Mouse (Mus musculus): ENCODE results near the gene Tmigd3. TPM values are rescaled to one million over a fixed set of nuclear protein-coding genes. Genes with fewer than 3 reads are reported as not detected.

Tmigd3 gene
- polyA plus RNA-seq, 1 experiment = not detected

DNA sequence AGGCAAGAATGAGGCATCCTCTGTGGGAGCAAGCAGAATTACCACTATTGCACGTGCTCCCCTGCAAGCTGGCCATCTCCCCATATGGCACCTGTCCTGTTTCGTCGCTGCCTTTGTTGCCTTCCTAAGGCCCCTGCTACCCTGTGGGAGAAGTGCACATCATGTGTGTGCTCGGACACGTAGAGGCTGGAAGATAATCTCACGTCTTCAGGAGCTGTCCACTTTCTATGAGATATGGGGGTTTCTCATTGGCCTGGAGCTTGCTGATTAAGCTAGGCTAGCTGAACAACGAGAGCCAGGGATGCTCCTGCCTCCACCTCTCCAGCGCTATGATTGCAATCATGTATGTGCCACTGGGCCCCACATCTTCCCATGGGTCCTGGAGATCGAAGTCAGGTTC lies 53.9 kb downstream of the Tmigd3 start:
- no peak overlapping the region for H3K27ac ChIP-seq (ENCODE audit: control insufficient read depth, insufficient read depth, low read depth, low read length, poor library complexity)
- H3K4me1 ChIP-seq (ENCODE audit: control insufficient read depth, insufficient read depth, low read length) = peaks cover 1% of the 10 kb centered on the region
- 80% methylated on average over 9 of the region's 9 CpGs for WGBS
- TF ChIP-seq POLR2A (IDR thresholded peaks at IDR 0.05; ENCODE audit: borderline replicate concordance, control insufficient read depth, low read depth, low read length) (no peak), CTCF (IDR thresholded peaks at IDR 0.05; ENCODE audit: control insufficient read depth, insufficient read depth, low read length) (no peak)
- H3K4me3 ChIP-seq (replicated peaks; ENCODE audit: control insufficient read depth, low read depth, low read length) = no peak overlapping the region

DNA sequence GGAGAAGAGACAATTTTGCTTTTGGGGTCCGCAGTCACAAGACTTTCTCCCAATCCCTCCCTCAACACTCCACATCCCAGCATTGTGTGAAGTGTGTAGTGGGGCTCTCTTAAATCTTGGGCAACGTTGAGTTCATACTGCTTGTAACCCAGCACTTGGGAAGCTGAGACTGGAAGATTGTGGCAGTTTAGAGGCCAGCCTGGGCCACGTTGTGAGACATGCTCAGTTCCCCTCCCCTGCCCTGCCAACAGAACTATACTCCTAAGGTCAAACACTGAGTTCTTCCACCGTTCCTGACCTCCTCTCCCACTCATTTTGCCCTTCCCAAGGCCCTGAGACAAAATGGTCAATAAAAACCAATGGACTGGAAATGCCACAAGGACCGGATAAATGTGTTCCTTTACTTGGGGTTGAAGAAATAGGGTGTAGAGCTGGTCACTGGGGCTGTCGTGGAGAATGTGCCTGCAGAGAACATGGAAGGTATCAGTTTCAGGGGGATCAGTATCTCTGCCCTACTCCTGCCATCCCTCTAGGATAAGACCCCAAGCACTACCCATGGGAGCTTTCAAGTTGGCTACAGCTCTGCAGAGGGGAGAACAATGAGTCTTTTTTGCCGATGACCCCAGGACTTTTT lies 57.0 kb downstream of the Tmigd3 start:
- H3K4me3 ChIP-seq (replicated peaks; ENCODE audit: control insufficient read depth, low read depth, low read length) = no peak overlapping the region
- TF ChIP-seq POLR2A (IDR thresholded peaks at IDR 0.05; ENCODE audit: borderline replicate concordance, control insufficient read depth, low read depth, low read length) = no peak
- no peak for TF ChIP-seq CTCF (IDR thresholded peaks at IDR 0.05; ENCODE audit: control insufficient read depth, insufficient read depth, low read length)
- H3K4me1 ChIP-seq (ENCODE audit: control insufficient read depth, insufficient read depth, low read length) = no peaks in the 10 kb centered on the region; the same call in none of the 2 replicates
- 79% methylated on average over 7 of the region's 7 CpGs for WGBS
- H3K27ac ChIP-seq (ENCODE audit: control insufficient read depth, insufficient read depth, low read depth, low read length, poor library complexity) = no peak overlapping the region

DNA sequence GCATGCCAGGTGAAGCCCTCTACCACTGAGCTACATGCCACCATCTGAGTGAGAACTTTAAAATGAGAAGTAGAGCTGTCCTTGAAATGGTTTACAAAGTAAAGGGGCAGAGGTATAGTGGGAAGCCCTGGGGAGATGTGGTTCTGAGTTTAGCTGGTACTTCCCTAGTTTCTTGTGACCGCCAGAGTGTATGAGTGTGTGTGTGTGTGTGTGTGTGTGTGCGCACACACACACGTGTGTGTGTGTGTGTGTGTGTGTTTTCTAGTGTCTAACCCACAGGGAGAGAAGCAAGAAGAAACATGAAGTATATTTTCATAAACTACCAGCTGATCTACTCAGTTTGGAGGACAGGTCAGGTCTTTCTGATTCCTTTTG lies 57.5 kb downstream of the Tmigd3 start:
- no peak overlapping the region for H3K27ac ChIP-seq (ENCODE audit: control insufficient read depth, insufficient read depth, low read depth, low read length, poor library complexity)
- no peak for TF ChIP-seq CTCF (IDR thresholded peaks at IDR 0.05; ENCODE audit: control insufficient read depth, insufficient read depth, low read length)
- no peak for TF ChIP-seq POLR2A (IDR thresholded peaks at IDR 0.05; ENCODE audit: borderline replicate concordance, control insufficient read depth, low read depth, low read length)
- no peak overlapping the region for H3K4me3 ChIP-seq (replicated peaks; ENCODE audit: control insufficient read depth, low read depth, low read length)
- H3K4me1 ChIP-seq (ENCODE audit: control insufficient read depth, insufficient read depth, low read length) = no peaks in the 10 kb centered on the region; the same call in none of the 2 replicates
- WGBS = 31% methylated on average over 3 of the region's 3 CpGs

DNA sequence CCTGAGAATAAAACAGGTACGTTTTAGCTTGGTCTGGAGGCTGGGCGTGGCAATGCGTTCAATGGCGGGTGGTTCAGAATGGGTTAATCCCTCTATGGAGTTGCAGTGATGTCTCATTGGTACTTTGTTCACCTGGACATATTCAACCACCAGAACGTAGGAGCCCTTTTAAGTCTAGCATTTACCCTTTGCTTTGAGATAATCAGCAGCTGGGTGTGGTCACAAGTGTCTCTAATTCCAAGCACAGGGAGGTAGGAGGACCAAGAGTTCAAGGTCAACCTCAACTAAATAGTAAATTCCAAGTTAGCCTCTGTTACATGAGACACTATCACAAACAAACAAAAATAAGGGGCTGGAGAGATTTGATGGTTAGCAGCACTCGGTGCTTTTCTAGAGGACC lies 58.1 kb downstream of the Tmigd3 start:
- no peak for TF ChIP-seq CTCF (IDR thresholded peaks at IDR 0.05; ENCODE audit: control insufficient read depth, insufficient read depth, low read length)
- 81% methylated on average over 6 of the region's 6 CpGs for WGBS
- Histone ChIP-seq H3K27ac (ENCODE audit: control insufficient read depth, insufficient read depth, low read depth, low read length, poor library complexity) (no peak overlapping the region), H3K4me3 (replicated peaks; ENCODE audit: control insufficient read depth, low read depth, low read length) (no peak overlapping the region), H3K4me1 (ENCODE audit: control insufficient read depth, insufficient read depth, low read length) (no peaks in the 10 kb centered on the region; the same call in none of the 2 replicates)

DNA sequence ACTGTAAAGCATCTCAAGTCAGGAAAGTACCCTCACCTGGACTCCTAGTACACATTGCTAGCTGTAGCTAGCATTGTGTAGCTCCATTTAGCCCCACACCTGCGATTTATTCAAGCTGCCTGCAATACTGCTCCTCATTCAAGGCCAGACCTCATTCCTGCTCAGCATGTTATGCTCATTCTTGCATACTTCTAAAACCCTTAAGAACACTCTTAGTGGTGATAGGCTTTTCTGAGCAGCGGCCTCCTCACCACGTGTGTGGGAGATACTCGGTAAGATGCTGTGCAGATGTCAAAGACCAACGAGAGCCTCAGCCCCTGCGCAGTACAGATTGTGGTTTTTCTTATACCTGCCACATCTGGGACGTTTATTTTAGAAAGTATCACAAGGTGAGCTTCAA lies 59.1 kb downstream of the Tmigd3 start:
- no peaks in the 10 kb centered on the region; the same call in none of the 2 replicates for H3K4me1 ChIP-seq (ENCODE audit: control insufficient read depth, insufficient read depth, low read length)
- TF ChIP-seq CTCF (IDR thresholded peaks at IDR 0.05; ENCODE audit: control insufficient read depth, insufficient read depth, low read length) = no peak
- WGBS = 43% methylated on average over 7 of the region's 7 CpGs

DNA sequence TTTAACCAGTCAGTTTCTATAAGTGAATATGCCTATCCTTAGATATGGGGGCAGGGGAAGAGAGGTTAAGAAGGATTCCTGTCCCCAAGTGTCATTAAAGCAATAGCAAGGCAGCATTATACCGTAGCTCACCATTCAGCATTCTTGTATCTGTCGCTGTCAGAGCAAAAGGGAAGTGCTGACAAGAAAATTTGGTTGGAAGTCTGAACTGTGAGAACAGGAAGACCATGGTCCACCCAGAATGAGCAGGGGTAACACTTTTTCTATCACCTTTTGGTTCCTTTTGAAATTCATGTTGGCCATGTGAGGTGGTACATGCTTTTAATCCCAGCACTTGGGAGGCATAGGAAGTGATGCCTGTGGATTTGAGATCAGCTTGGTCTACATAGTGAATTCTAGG lies 60.4 kb downstream of the Tmigd3 start:
- 17% methylated on average over 2 of the region's 2 CpGs for WGBS
- Histone ChIP-seq H3K27ac (ENCODE audit: control insufficient read depth, insufficient read depth, low read depth, low read length, poor library complexity) (no peak overlapping the region), H3K4me3 (replicated peaks; ENCODE audit: control insufficient read depth, low read depth, low read length) (no peak overlapping the region), H3K4me1 (ENCODE audit: control insufficient read depth, insufficient read depth, low read length) (no peaks in the 10 kb centered on the region; the same call in none of the 2 replicates)
- no peak for TF ChIP-seq POLR2A (IDR thresholded peaks at IDR 0.05; ENCODE audit: borderline replicate concordance, control insufficient read depth, low read depth, low read length)

More for the DNA sequence above, 59.1 kb downstream of the Tmigd3 start:
- H3K4me3 ChIP-seq (replicated peaks; ENCODE audit: control insufficient read depth, low read depth, low read length) = peak overlapping the region; percentile 4
- no peak overlapping the region for H3K27ac ChIP-seq (ENCODE audit: control insufficient read depth, insufficient read depth, low read depth, low read length, poor library complexity)

DNA sequence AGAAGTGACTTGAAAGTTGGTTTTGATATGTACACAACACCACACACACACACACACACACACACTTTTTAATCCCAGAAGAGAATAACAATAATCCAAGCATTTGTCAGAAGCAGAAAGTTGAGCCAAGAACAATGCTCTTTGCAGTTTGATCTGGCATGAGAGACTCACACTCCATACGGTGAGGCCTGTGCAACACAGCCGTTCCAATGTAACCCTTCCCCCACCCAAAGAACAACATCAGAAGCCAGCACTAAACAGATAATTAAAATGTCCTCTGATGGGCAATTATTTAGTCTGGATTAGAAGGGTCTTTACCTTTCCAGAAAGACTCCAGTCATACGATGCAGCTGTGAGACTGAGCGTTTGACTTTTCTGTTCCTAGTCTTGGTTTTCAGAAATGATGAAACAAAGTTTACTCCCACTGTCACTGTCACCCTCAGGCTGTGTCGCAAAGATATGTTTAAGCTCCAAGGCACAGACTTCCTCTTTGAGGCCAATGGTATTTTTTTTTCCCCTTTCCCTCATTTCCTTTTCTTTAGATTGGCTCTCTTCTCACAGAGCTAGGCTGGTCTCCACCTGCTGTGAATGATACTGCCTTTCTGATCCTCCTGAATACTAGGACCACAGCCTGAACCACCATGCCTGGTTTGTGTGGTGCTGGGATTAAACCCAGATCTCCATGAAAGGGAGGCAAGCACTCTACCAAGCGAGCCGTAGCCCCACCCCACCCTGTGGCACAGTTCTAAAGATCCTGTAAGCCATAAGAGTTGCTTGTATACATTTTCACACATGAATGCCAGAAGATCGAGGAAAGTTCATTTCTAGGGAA lies 61.8 kb downstream of the Tmigd3 start, which contains the start of gene I830077J02Rik:
Gene I830077J02Rik, minus strand, starts transcription at position 425 of the 832 bp plus-strand sequence.
- WGBS = 15% methylated on average over 8 of the region's 8 CpGs
- H3K4me1 ChIP-seq (ENCODE audit: control insufficient read depth, insufficient read depth, low read length) = no peaks in the 10 kb centered on the region; the same call in none of the 2 replicates
- TF ChIP-seq CTCF (IDR thresholded peaks at IDR 0.05; ENCODE audit: control insufficient read depth, insufficient read depth, low read length) (no peak), POLR2A (IDR thresholded peaks at IDR 0.05; ENCODE audit: borderline replicate concordance, control insufficient read depth, low read depth, low read length) (no peak)
- peak within 1 kb of the TSS; percentile 83 for H3K4me3 ChIP-seq (replicated peaks; ENCODE audit: control insufficient read depth, low read depth, low read length)
- peak within 1 kb of the TSS; percentile 87 for H3K27ac ChIP-seq (ENCODE audit: control insufficient read depth, insufficient read depth, low read depth, low read length, poor library complexity)

DNA sequence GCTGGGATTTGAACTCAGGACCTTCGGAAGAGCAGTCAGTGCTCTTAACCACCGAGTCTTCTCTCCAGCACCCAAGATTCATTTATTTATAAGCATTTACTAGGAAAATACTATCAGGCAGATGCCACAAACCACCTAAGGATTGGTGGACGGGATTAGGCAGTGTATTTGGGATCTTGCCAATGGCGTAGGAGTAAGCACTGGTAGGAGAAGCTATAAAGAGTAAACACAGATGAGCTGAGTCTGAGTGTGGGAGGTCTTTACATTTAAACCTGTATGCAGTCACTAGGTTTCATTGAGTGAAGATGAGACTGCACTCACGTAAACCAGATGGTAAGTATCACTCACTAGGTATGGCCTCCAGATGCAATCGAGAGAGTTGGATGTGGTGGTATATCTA lies 63.2 kb downstream of the Tmigd3 start:
- Histone ChIP-seq H3K4me3 (replicated peaks; ENCODE audit: control insufficient read depth, low read depth, low read length) (no peak overlapping the region), H3K4me1 (ENCODE audit: control insufficient read depth, insufficient read depth, low read length) (no peaks in the 10 kb centered on the region; the same call in 1 of the 2 replicates), H3K27ac (ENCODE audit: control insufficient read depth, insufficient read depth, low read depth, low read length, poor library complexity) (no peak overlapping the region)
- WGBS = 82% methylated on average over 6 of the region's 6 CpGs
- no peak for TF ChIP-seq POLR2A (IDR thresholded peaks at IDR 0.05; ENCODE audit: borderline replicate concordance, control insufficient read depth, low read depth, low read length)
- no peak for TF ChIP-seq CTCF (IDR thresholded peaks at IDR 0.05; ENCODE audit: control insufficient read depth, insufficient read depth, low read length)
